Mouse (Mus musculus) hindbrain, embryonic 10.5 days (tissue): ENCODE data around the gene H2-DMb1. TPM values are rescaled to one million over a fixed set of nuclear protein-coding genes. Genes with fewer than 3 reads are reported as not detected.

ENCODE experiments used
- DNase-seq: peaks from one replicate; pipeline ENCODE4 v3.0.0-alpha.2; 2017; ENCODE audit warnings: low spot score
- H3K27ac ChIP-seq: fragments of 300-500 bp; sonication (generic); 2 replicates; pipeline ENCODE4 v1.5.1; 2016; ENCODE audit warnings: mild to moderate bottlenecking, moderate library complexity
- H3K27me3 ChIP-seq: fragments of 300-500 bp; sonication (generic); 2 replicates; pipeline ENCODE4 v1.6.1; 2016; ENCODE audit warnings: mild to moderate bottlenecking; ENCODE audit not compliant: poor library complexity, insufficient read depth, severe bottlenecking
- H3K36me3 ChIP-seq: fragments of 300-500 bp; sonication (generic); 2 replicates; pipeline ENCODE4 v1.6.1; 2016; ENCODE audit warnings: mild to moderate bottlenecking, moderate library complexity
- H3K4me1 ChIP-seq: fragments of 300-500 bp; sonication (generic); replicated peaks from 2 replicates; pipeline ENCODE4 v1.6.1; 2016; ENCODE audit warnings: mild to moderate bottlenecking
- H3K4me3 ChIP-seq: fragments of 300-500 bp; sonication (generic); 2 replicates; pipeline ENCODE4 v1.5.1; 2016; ENCODE audit warnings: mild to moderate bottlenecking, moderate library complexity
- H3K9me3 ChIP-seq: fragments of 300-500 bp; sonication (generic); 2 replicates; pipeline ENCODE4 v1.6.1; 2016; ENCODE audit warnings: mild to moderate bottlenecking, moderate library complexity
- WGBS: fragments of 180-500 bp; shearing (Covaris S2); methylation state at CpG from one replicate; pipeline ENCODE4 v1.1.7; 2016; 5-methylcytosine and 5-hydroxymethylcytosine counted together
- polyA plus RNA-seq: library from polyadenylated mRNA; unstranded; fragments of >200 nt; fragmentation: Nextera tagmentation; extraction: Ambion mirVana; gene quantifications from 2 replicates; pipeline ENCODE4 v1.2.1, GENCODE M21; 2016

Gene H2-DMb1
- polyA plus RNA-seq, 1 experiment from 2014 or later, result 0.98 TPM

- H3K27ac ChIP-seq, result no peak overlapping the region
- no peaks in the 10 kb centered on the region for H3K36me3 ChIP-seq
- H3K4me3 ChIP-seq, result no peak overlapping the region
- peaks cover 16% of the 10 kb centered on the region for H3K4me1 ChIP-seq
- no peaks in the 10 kb centered on the region for H3K9me3 ChIP-seq
- peaks cover 99% of the 10 kb centered on the region for H3K27me3 ChIP-seq
- WGBS, result 25% methylated on average over 16 of the region's 16 CpGs
- no peak for DNase-seq
Observed at GRCm38 (mm10) chr17:34192852-34193251, 40.0 kb downstream of the H2-DMb1 start.

- DNase-seq, result no peak
- 62% methylated on average over 8 of the region's 8 CpGs for WGBS
Observed at GRCm38 (mm10) chr17:34193468-34193867, 40.6 kb downstream of the H2-DMb1 start.

GRCm38 (mm10) chr17:34194723-34195122 is 41.9 kb downstream of the H2-DMb1 start:
- H3K27me3 ChIP-seq, result peaks cover 98% of the 10 kb centered on the region
- H3K27ac ChIP-seq, result no peak overlapping the region
- peaks cover 19% of the 10 kb centered on the region for H3K4me1 ChIP-seq
- WGBS, result 88% methylated on average over 4 of the region's 4 CpGs
- no peaks in the 10 kb centered on the region for H3K9me3 ChIP-seq
- no peaks in the 10 kb centered on the region for H3K36me3 ChIP-seq
- no peak for DNase-seq
- no peak overlapping the region for H3K4me3 ChIP-seq

More at GRCm38 (mm10) chr17:34193468-34193867, 40.6 kb downstream of the H2-DMb1 start:
- Histone ChIP-seq H3K4me1 (peaks cover 17% of the 10 kb centered on the region), H3K36me3 (no peaks in the 10 kb centered on the region), H3K27me3 (peaks cover 99% of the 10 kb centered on the region), H3K9me3 (no peaks in the 10 kb centered on the region), H3K27ac (no peak overlapping the region), H3K4me3 (no peak overlapping the region)

- 30% methylated on average over 12 of the region's 12 CpGs for WGBS
- peaks cover 98% of the 10 kb centered on the region for H3K27me3 ChIP-seq
- H3K9me3 ChIP-seq, result no peaks in the 10 kb centered on the region
- H3K36me3 ChIP-seq, result no peaks in the 10 kb centered on the region
- no peak for DNase-seq
- H3K27ac ChIP-seq, result no peak overlapping the region
- H3K4me3 ChIP-seq, result no peak overlapping the region
- H3K4me1 ChIP-seq, result peaks cover 19% of the 10 kb centered on the region
Observed at GRCm38 (mm10) chr17:34196491-34196890, 43.6 kb downstream of the H2-DMb1 start.

GRCm38 (mm10) chr17:34196941-34197894 is 44.3 kb downstream of the H2-DMb1 start, which contains the start of gene Psmb8:
Psmb8 (plus strand) TSS chr17:34197721.
- H3K36me3 ChIP-seq, result no peaks in the 10 kb centered on the region
- no peak within 1 kb of the TSS for H3K27ac ChIP-seq
- DNase-seq, result peak; percentile 84
- WGBS, result 6% methylated on average over 41 of the region's 41 CpGs
- H3K9me3 ChIP-seq, result no peaks in the 10 kb centered on the region
- H3K4me1 ChIP-seq, result peaks cover 19% of the 10 kb centered on the region
- H3K4me3 ChIP-seq, result peak within 1 kb of the TSS; percentile 51
- H3K27me3 ChIP-seq, result peaks cover 95% of the 10 kb centered on the region

- no peak for DNase-seq
- Histone ChIP-seq H3K4me1 (peaks cover 19% of the 10 kb centered on the region), H3K27me3 (peaks cover 93% of the 10 kb centered on the region), H3K9me3 (no peaks in the 10 kb centered on the region), H3K4me3 (peak overlapping the region; percentile 51), H3K36me3 (no peaks in the 10 kb centered on the region), H3K27ac (no peak overlapping the region)
- WGBS, result 3% methylated on average over 32 of the region's 32 CpGs
Observed at GRCm38 (mm10) chr17:34197904-34198520, 45.1 kb downstream of the H2-DMb1 start.

GRCm38 (mm10) chr17:34198521-34198912 is 45.6 kb downstream of the H2-DMb1 start:
- peaks cover 93% of the 10 kb centered on the region for H3K27me3 ChIP-seq
- 9% methylated on average over 11 of the region's 11 CpGs for WGBS
- no peak for DNase-seq
- H3K4me3 ChIP-seq, result peak overlapping the region; percentile 51
- no peaks in the 10 kb centered on the region for H3K9me3 ChIP-seq
- H3K36me3 ChIP-seq, result no peaks in the 10 kb centered on the region
- H3K27ac ChIP-seq, result no peak overlapping the region
- peaks cover 19% of the 10 kb centered on the region for H3K4me1 ChIP-seq

GRCm38 (mm10) chr17:34199050-34199619 is 46.3 kb downstream of the H2-DMb1 start:
- H3K27me3 ChIP-seq, result peaks cover 92% of the 10 kb centered on the region
- no peaks in the 10 kb centered on the region for H3K9me3 ChIP-seq
- DNase-seq, result no peak
- WGBS, result 68% methylated on average over 12 of the region's 12 CpGs
- H3K4me3 ChIP-seq, result no peak overlapping the region
- H3K4me1 ChIP-seq, result peaks cover 19% of the 10 kb centered on the region
- no peaks in the 10 kb centered on the region for H3K36me3 ChIP-seq
- H3K27ac ChIP-seq, result no peak overlapping the region

GRCm38 (mm10) chr17:34200047-34200446 is 47.2 kb downstream of the H2-DMb1 start:
- WGBS, result 87% methylated on average over 10 of the region's 10 CpGs
- no peaks in the 10 kb centered on the region for H3K36me3 ChIP-seq
- no peak overlapping the region for H3K27ac ChIP-seq
- no peak overlapping the region for H3K4me3 ChIP-seq
- H3K9me3 ChIP-seq, result no peaks in the 10 kb centered on the region
- H3K27me3 ChIP-seq, result peaks cover 91% of the 10 kb centered on the region
- H3K4me1 ChIP-seq, result peaks cover 25% of the 10 kb centered on the region
- DNase-seq, result no peak

- Histone ChIP-seq H3K27ac (no peak overlapping the region), H3K9me3 (no peaks in the 10 kb centered on the region), H3K27me3 (peaks cover 91% of the 10 kb centered on the region), H3K36me3 (no peaks in the 10 kb centered on the region), H3K4me3 (no peak overlapping the region), H3K4me1 (peaks cover 32% of the 10 kb centered on the region)
- WGBS, result 87% methylated on average over 16 of the region's 16 CpGs
- DNase-seq, result no peak
Observed at GRCm38 (mm10) chr17:34200772-34201505, 48.1 kb downstream of the H2-DMb1 start.

GRCm38 (mm10) chr17:34201506-34202055 is 48.7 kb downstream of the H2-DMb1 start:
- WGBS, result 67% methylated on average over 7 of the region's 7 CpGs
- H3K4me3 ChIP-seq, result no peak overlapping the region
- H3K4me1 ChIP-seq, result peaks cover 32% of the 10 kb centered on the region
- H3K36me3 ChIP-seq, result no peaks in the 10 kb centered on the region
- H3K27ac ChIP-seq, result no peak overlapping the region
- H3K9me3 ChIP-seq, result no peaks in the 10 kb centered on the region
- H3K27me3 ChIP-seq, result peaks cover 91% of the 10 kb centered on the region
- DNase-seq, result no peak

- DNase-seq, result no peak
- WGBS, result 79% methylated on average over 4 of the region's 4 CpGs
- Histone ChIP-seq H3K27ac (no peak overlapping the region), H3K9me3 (no peaks in the 10 kb centered on the region), H3K27me3 (peaks cover 87% of the 10 kb centered on the region), H3K4me1 (peaks cover 21% of the 10 kb centered on the region), H3K4me3 (no peak overlapping the region), H3K36me3 (no peaks in the 10 kb centered on the region)
Observed at GRCm38 (mm10) chr17:34202760-34203442, 50.0 kb downstream of the H2-DMb1 start.
